Mouse (Mus musculus): Measurements from ENCODE around the gene Rnf113a2.

DNA sequence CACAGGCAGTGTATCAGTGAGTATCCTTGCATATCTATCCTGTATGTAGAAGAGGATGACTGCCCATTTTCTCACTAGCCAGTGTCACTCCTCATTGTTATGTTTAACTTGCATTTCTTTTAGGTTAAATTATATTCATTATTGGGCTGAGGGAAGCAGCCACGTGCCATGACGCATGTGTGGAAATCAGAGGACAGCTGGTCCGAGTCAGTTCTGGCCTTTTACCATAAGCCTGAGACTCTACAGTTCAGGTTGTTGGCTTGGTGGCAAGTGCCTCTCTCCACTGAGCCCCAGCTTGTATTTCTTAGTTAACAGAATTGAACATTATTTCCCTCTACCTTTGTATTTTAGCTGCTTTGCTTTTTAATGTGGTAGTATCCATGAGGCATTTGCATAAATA, 39.9 kb downstream of the Rnf113a2 start:
- TF ChIP-seq MYOG (IDR thresholded peaks at IDR 0.05; ENCODE audit: control insufficient read depth, extremely low read depth, insufficient read length), result no peak
- TF ChIP-seq USF1 (IDR thresholded peaks at IDR 0.05; ENCODE audit: low read depth), result no peak
- no peak for TF ChIP-seq MAX (IDR thresholded peaks at IDR 0.05)
- no peak for TF ChIP-seq CTCF (IDR thresholded peaks at IDR 0.05; ENCODE audit: control insufficient read depth, insufficient read depth, insufficient read length)
- TF ChIP-seq MYOD1 (IDR thresholded peaks at IDR 0.05; ENCODE audit: control insufficient read depth, insufficient read length, low read depth), result no peak
